Mouse (Mus musculus) kidney, postnatal 14 days (tissue): ENCODE data around the gene Mybphl.

Experiments used
- DNase-seq: peaks from one replicate; pipeline ENCODE4 v3.0.0; 2022; ENCODE audit warnings: mixed read lengths

The Mybphl gene

DNA sequence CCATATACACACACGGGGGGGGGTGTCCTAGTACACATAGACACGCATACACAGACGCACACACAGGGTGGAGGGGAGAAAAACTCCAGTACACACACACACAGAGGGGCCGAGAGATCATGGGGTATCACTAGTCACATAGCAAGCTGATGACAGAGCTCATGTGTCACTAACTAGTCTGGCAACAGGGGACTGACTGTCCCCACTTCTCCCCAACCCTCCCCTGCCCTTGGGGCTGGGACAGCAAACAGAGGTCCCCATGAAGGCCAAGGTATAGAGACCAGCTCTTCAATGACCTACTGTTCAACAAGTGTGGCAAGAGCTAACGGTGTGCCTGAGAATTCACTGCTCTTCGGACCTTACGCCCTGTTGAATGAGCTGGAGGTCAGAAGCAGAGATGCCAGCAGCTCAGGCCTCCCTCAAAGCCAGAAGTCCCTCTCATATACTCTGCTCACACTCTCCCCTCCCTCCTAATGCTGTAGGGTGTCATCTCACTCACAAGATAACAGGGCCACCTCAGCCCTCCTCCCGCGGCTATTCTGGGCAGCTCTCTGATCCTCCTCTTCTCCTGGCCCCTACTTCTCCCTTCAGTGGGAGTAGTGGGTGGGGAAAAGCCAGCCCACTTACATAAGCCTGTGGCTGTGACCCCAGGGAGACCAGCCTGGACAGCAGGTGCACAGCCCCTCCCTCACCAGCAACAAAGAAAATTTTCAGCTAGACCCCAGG lies at the start of gene Mybphl:
TSS of gene Mybphl (plus strand) at position 642 of the 726 bp plus-strand sequence.
- no peak for DNase-seq

DNA sequence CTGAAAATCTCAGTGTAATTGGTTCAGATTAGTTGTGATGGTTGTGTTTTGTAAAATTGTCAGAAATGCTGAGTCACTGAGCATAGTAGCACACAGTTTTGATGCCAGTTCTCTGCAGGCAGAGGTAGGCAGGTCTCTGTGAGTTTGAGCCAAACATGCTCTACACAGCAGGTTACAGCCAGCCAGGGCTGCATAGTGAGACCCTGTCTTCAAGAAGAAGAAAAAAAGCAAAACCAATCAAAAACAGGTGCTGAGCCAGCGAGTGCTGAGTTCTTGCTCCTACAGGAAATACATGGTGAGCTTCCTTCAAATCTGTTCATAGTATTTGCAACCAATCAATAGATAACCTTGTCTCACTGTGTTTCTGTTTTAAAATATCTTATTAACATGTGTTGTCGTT lies 46.2 kb upstream of the Mybphl start:
- no peak for DNase-seq

DNA sequence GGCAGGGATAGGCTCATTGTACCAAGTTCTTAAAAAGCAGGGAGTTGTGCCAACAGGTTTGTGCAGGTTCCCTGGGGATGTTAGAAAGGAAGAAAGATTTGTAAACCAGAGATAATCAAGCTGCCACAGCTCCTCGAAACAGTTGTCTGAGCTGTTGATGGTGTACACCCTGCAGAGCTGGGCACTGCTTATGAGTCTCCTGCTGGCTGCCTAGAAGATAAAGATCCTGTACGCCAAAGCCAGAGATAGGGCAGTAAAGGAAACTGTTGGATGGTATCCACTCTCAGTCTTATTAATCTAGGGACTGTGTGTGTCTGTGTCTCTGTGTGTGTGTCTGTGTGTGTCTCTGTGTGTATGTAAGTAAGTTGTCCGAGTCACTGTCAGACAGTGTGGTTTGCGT lies 43.0 kb upstream of the Mybphl start:
- DNase-seq = no peak

DNA sequence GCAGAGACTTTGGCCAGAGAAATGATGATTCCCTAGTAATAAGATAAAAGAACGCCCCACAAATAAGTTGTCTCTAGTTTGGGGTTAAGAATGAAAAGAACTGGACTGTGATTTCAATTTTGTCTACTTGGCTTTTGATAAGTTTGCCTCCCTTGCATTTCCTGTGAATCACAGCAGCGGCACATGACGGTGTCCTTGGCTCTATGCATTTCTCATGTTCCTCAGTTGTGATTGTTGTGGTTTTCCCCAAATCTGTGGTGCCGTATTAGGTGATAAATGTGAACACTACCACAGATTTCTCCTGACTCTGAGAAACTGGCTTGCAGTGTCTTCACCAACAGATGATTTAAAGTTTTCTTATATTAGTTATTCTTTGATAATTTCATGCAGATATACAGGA lies 42.6 kb upstream of the Mybphl start:
- DNase-seq = no peak

DNA sequence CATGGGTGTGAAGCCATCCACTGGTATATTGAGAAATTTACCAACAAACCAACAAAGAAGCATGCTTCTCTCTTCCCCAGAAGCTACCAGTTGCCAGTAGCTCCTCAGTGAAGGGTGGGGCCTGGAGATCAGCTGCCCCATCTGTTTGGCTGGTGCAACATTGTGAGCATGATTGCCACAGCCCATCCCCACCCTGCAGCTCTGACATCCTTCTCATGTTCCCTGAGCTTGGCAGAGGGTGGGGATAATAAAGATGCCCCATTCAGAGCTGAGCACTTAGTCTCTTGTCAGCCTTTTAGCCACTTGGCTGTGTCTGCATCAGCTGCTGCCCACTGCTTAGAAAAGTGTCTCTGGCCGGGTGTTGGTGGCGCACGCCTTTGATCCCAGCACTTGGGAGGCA lies 41.7 kb upstream of the Mybphl start:
- no peak for DNase-seq

DNA sequence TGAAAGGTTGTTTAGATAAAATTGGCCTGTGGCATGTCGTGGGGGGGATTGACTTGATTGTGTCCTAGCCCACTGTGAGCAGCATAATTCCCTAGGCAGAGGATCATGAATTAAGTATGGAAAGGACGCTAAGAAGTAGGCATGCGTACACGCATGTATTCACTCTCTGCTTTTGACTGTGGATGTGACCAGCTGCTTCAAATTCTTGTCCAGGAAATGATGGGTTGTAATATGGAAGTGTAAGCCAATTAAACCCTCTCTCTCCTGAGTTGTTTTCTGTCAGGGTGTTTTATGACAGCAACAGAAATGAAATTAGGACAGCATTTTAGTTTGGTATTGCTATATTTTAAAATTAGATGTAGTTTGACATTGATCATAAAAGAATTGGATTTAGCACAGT lies 39.9 kb upstream of the Mybphl start:
- no peak for DNase-seq

DNA sequence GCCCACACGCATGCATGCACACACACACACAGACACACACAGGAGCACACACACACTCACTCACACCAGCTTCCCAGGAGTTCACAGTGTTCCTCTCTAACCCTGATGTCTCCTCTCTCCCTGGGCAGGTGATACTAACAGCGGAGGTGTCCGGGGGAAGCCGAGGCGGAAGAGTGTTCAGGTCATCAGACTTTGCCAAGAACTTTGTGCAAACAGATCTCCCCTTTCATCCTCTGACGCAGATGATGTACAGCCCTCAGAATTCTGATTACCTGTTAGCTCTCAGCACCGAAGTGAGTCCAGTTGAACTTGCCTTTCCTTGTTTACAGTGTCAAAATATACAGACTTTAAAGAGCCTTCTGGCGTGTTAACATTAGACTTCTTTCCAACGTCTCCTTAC lies 39.2 kb upstream of the Mybphl start:
- DNase-seq = no peak

DNA sequence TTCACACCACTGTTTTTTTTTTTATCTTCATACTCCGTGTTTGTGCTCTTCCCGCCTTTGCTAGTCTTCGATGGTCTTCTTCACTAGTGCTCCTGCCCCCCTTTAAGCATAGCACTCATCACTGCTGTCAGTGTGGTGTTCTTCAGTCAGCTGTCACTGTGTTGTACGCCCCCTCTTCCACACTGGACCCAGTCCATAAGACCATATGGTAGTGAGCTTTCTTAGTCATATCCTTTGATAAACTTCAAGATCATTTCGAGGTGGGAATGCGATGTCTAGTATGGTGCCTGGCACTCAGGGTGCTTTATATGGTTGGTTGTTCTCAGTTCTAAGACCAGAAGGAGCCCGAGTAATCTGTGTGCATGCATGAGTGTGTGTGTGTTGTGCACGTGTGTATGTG lies 37.4 kb upstream of the Mybphl start:
- DNase-seq = no peak

DNA sequence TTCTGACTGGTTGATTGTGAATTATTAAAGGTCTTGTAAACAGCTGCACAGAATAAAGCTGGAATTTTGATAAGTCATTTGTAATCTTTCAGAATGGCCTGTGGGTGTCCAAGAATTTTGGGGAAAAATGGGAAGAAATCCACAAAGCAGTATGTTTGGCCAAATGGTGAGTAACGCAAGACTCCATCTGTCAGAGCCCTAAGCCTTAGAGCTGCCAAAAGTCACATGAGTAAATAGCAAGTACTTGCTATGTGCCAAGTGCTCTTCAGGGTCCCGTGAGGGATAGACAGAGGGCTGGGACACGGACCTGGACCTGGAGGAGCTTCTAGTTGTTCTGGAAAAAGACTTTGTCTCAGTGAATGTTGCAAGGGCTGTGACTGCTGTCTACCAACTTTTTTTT lies 36.8 kb upstream of the Mybphl start:
- peak; percentile 19 for DNase-seq

DNA sequence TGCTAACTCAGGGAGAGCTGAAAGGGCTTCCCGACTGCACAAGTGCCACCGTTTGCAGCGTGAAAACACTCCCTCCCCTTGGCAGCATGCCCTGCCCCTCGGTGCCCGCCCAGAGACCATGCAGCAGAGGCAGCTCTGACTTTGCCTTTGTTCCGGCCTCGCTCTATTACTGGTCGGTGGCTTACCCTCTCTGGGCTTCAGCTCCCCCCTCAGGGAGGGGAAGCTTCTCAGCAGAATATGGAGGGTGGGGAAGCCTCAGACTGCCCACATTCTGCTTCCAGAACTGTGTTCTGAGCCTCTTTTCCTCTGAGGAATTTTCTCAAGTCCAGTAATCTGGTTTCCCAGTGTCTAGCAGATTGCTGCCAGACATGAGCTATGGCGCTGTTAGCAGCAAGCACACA lies 36.3 kb upstream of the Mybphl start:
- DNase-seq = peak; percentile 61

DNA sequence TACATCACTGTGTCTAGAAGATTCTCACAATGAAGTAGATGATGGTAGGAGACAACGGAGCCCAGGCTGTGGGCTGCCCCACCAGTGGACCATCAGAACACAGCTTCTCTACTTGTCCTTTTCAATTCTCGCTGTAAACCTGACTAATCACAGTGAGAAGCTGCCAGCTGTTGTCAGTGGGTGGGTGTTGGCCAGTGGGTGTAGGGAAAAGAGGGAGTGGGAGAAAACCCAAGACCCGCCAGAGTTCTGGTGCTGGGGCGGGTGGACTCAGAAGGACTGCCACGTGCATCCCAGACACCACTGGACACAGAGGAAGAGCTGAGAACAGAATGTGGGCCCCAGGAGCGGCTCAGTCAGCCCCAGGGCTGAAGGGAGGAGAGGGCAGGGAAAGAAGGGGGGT lies 33.9 kb upstream of the Mybphl start:
- DNase-seq = no peak

DNA sequence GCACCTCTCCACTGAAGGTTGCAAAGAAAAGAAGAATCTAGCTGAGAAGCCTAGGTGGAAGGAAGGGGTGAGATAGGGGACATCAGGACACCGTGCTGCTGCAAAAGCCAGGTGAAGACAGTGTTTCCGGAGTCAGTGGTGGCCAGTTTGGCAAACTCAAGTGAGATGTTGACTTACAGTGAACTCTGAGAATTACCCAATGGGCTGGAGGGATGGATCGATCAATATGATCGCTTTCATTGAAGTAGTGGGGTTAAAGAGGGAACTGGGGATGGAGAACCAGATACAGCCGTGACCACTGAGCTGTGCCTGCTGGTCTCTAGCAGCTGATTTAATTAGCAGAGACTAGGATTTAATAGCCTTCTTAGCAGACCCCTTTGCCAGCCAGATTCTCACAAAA lies 27.8 kb upstream of the Mybphl start:
- no peak for DNase-seq

DNA sequence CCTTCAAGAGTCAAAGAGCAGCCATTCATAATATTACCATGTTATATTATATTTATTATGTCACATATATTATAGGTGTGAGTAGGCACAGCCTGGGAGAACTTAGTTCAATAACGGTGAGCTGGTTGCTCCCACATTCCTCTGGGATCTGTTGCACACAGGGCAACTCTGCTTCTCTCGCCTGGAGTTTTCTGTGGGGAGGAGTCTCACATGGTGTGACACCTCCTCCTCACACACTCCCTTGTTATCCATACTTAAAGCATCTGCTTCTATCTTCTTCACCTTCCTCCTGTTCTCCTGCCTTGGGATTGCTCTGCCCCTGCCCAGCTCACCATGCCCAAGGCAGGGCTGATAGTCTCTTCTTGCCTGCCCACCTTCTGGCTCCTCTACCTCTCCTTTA lies 23.7 kb upstream of the Mybphl start:
- DNase-seq = no peak

DNA sequence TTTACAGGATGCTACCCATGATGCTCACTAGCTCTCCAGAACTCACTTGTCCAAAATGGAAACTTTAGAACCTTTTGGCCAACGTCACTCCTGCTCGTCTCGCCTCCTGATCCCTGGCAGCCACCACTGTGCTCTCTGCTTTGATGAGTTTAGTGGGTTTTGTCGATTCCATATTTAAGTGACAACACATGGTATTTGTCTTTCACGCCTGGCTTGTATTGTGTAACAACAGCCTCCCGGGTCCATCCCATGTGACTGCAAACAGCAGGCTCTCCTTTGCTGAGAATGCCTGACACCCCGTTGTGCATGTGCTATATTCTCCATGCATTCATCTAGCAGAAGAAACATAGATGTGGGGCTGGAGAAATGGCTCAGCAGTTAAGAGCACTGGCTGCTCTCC lies 22.5 kb upstream of the Mybphl start:
- no peak for DNase-seq

DNA sequence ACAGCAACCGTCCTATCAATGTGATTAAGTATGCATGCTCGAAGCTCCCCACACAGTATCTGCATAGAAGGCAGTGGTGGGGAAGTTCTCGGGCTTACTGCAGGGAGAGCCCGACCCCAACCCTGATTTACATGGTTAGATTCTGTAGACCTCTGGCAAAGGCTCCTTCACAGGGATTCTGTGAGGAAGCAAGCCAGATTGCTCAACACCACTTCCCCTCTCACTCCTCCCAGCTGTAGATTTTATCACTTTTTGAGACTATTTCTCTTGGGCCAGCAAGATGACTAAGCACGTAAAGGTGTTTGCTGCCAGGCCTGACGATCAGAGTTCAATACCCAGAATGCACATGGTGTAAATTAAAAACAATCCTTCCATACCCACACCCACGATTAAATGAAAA lies 18.9 kb upstream of the Mybphl start:
- no peak for DNase-seq

DNA sequence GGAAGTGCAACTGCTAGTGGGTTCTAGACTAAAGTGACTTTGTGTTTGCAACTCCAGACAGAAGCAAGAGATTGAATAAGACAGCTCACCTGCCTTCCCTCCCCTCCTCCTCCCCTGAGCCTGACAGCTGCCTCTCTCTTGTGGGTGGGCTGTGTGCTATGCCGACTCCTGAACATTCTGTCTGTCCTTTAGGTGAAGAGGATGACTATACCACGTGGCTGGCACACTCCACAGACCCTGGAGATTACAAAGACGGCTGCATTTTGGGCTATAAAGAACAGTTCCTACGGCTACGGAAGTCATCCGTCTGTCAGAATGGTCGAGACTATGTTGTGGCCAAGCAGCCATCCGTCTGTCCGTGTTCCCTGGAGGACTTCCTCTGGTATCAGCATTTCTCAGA lies 16.3 kb upstream of the Mybphl start:
- DNase-seq = no peak

DNA sequence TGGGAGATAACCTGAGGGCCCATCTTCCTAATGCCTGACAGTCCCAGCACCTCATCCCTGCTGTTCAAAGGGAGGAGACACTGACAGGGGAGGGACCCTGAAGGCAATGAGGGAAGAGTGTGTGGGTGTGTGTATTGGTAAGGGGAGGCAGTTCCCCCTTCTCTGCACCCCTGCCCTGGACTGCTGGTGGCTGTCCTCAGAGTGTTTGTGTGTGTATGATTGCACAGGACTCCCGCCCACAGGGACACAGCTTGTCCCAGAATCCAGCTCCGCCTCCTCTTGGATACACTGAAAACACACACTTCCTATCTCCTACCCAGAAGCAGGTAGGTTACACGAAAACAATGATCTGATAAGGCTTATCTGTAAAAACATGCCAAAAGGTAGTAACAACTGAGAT lies 9.5 kb upstream of the Mybphl start:
- no peak for DNase-seq

DNA sequence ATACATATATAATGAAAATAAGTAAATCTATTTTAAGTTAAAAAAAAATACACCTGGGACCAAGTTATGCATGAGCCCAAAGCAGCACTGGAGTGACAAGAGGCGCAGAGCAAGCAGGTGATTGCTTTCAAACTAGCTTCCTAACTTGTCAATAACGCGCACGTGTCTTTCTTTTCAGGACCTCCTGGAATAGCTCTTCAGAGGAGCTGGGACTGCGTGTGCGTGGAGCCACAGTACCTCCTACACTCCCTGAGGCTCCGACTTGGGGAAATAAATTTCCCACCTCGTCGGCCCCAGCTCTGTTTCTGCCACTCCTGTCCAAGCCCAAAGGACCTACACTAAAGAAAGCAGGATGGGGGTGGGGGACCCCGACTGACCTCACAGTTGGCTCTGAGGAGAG lies 7.7 kb upstream of the Mybphl start:
- no peak for DNase-seq

DNA sequence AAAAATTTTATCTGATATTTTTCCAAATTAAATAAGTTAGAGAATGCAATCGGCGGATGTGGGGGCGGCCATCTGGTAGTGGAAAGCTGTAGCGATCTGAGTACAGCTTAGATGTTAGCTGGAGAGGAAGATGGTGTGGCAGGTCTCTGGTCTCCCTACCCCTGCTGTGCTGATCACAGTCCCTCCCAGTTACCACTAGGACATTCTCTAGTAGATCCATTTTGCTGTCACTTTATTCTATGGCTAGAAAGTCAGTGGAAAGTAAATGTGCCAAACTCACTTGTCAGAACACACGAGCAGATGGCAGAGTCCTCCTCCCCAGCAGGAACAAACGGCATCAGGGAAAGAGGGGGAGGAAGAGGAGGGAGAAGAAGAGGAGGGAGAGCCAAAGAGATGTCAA lies 6.3 kb upstream of the Mybphl start:
- no peak for DNase-seq

DNA sequence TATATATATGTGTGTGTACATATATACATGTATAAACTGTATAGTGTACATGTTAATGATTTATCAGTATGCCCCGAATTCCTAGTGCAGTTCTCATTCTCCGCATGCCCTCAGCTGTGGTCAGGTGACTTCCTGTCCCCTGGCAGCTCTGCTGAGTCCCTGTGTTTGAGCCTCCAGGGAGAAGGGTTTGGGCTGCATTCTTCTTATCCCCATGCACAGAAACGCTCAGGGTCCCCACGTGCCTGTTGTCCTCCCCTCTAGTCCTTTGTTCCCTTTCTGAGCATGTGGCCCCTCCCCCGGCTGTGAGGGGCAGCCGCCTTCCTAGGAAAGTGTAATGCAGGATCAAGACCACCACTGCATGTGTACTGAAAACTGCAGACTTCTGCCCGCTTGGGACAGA lies 3.8 kb upstream of the Mybphl start:
- DNase-seq = peak; percentile 17

DNA sequence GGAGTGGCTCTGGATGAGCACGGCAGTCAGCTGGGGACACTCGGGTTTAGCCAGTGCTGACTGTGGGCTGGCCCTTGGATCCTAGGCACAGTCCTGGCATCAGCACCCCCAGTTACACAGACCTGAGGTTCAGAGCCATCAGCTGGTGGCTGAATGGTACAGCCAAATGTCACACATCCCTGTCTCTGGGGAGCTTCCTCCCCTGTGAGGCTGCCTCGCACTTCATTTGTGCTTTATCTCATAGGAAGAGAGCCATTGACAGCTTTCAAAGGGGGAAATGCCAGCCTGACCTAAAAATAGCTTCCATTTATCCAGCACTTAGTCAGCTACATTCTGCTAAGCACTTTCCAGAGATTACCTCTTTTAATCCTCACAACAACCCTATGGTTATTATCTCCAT lies 1.1 kb upstream of the Mybphl start:
- no peak for DNase-seq

DNA sequence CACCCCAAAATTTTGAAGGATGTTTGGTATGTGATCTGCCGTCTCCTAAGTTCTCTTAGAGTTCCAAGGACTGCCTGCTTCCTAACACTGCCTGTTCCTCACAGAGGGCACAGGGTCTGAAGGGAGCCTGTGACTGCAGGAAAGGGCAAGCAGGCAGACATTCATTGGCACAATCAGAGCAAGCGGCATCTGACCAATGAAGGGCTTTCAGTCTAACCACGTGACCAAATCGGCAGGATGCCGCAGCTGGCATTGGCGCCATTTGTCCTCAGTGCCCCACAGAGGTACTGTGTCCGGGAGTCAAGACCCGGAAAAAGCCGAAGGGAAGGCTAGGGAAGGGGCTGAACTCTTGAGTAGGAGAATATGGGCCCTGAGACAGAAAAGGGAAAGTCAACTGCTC lies 2.5 kb downstream of the Mybphl start:
- DNase-seq = no peak

DNA sequence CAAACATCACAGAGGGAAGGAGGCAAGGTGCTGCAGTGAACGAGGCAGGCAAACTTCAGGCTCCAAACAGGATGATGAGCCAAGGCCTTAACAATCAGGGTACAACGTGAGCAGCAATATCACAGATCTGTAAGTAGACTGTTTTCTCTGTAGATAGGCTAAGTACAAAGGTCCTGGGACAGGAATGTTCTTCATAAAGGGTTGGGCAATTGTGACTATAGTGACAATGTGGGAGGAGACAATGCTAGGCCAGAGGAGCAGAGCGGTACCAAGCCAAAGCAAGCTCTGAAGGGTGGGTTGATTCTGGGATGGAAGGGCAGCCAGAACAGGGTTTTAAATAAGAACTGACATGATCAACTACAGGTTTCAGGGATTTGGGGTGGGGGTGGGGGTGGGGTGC lies 3.1 kb downstream of the Mybphl start:
- DNase-seq = no peak

DNA sequence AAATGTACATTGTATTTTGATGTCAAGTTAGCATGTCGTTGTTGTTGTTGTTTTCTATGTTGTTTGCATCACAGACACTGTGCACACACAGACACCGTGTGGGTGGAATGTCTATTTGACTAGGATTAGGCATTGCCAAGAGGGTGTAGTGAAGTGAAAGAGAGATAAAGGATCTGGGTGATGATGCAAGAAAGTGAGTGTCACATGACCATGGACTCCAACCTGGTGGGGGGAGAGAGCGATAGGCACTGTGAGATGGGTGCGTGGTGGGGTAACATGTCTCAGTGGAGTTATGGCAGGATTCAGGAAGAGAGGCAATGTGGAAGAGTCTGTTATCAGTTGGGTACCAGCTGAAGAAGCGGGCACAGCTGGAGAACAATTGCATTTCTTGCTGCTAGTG lies 4.0 kb downstream of the Mybphl start:
- no peak for DNase-seq

DNA sequence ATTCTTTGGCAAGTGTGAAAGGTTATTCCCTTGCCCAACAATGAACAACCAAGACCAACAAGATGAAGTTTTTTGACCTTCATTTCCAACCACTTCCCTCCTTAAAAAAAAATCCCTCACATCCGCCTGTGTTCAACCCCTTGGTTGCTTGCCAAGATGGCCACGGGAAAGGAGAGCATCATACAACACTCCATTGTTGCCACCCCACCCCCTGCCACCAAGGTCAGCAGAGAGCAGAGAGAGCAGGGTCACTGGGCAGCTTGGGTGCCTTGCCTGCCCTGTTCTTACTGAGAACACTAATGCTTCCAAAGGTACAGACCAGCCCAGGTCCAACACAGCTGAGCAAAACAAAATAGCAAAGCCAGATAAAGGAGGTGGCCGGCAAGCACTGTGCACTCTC lies 7.6 kb downstream of the Mybphl start:
- no peak for DNase-seq

DNA sequence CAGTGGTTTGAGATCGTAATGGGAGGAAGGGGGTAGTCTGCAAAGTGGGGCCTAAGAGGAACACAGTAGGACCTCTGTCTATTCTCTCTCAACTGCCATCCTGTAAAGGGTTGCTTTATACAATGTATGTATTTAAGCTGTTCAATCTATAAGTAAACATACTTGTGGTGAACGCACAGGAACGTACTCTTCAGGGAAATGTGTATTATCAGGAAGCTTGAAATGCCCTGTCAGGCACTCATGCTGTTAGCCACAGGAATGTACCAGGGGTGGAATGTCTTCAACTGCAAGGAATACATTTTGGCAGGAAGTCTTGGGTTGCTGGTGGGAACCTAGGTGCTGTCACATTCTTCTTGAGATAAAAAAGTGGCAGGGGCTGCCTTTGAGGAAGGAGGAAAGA lies 8.0 kb downstream of the Mybphl start:
- no peak for DNase-seq
